23 mouse cellular contexts compared by ENCODE assay signal in the genomic region with DNA sequence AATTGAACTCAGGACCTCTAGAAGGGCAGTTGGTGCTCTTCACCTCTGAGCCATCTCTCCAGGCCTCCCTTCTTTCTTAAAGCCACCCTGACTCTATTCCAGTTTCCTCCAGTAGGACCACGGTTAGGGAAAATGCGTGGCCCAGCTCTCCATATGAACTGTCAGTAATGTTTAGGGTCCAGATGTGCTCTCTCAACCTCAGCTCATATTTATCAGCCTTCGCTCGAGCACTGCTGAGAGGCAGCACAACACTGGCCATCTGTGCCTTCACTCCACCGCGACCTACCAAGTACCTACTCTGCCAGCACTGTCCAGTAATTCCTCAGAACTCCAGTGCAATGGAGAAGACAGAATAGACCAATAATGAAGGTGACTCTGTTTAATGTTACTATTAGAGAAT. TPM values are rescaled to one million over a fixed set of nuclear protein-coding genes. Genes with fewer than 3 reads are reported as not detected.
"Had no signal": no experiment of that assay in that cellular context is flagged by ENCODE, and none has a peak within 500 bp of the region (broad histone marks: within the 10 kb centered on the region; RNA-seq: fewer than 3 reads in every experiment).

No protein-coding gene starts in this region.

- DNase-seq: liver, embryonic 13.5 days; liver, postnatal 0 days; lung, postnatal 14 days; midbrain, embryonic 14.5 days; retina, postnatal 1 day; right cerebral cortex, adult 18-20 months; right cerebral cortex, postnatal 25 days; right cerebral cortex, postnatal 4 days; spleen, adult 18-20 months; thymus, adult 18-20 months; thymus, postnatal 14 days; thymus, postnatal 36 days had no signal

- H3K9ac ChIP-seq: liver, embryonic 13.5 days; liver, embryonic 15.5 days; liver, postnatal 0 days; midbrain, embryonic 12.5 days; neural tube, embryonic 13.5 days; neural tube, embryonic 15.5 days had no signal

- H3K27ac ChIP-seq: liver, embryonic 13.5 days; liver, embryonic 15.5 days; macrophage; midbrain, embryonic 10.5 days; midbrain, embryonic 12.5 days; neural tube, embryonic 13.5 days; neural tube, embryonic 15.5 days had no signal

- H3K4me1 ChIP-seq: liver, embryonic 13.5 days; liver, embryonic 15.5 days; midbrain, embryonic 12.5 days had no signal

- ATAC-seq: liver, postnatal 0 days; midbrain, embryonic 16.5 days had no signal

- H3K4me2 ChIP-seq: liver, embryonic 11.5 days; liver, embryonic 13.5 days; liver, embryonic 15.5 days; midbrain, embryonic 12.5 days; neural tube, embryonic 13.5 days; neural tube, embryonic 15.5 days had no signal

- H3K9me3 ChIP-seq: liver, embryonic 13.5 days; liver, embryonic 15.5 days; megakaryocyte, embryonic 14.5 days; midbrain, embryonic 10.5 days; midbrain, embryonic 12.5 days; neural tube, embryonic 13.5 days; neural tube, embryonic 15.5 days had no signal

- H3K36me3 ChIP-seq: liver, embryonic 13.5 days; liver, embryonic 15.5 days; midbrain, embryonic 10.5 days; midbrain, embryonic 12.5 days; neural tube, embryonic 13.5 days; neural tube, embryonic 15.5 days had no signal

- H3K4me3 ChIP-seq: liver, embryonic 13.5 days; liver, embryonic 15.5 days; megakaryocyte, embryonic 14.5 days; midbrain, embryonic 10.5 days; midbrain, embryonic 12.5 days; myocyte; neural tube, embryonic 13.5 days; neural tube, embryonic 15.5 days had no signal

RNA-seq across cellular contexts. Expression of gene Wnt11, which starts 12.0 kb away (rescaled TPM):
- total RNA-seq: megakaryocyte progenitor cell, adult 5-6 weeks had no signal
- polyA plus RNA-seq: macrophage had no signal
